In the genomic region with DNA sequence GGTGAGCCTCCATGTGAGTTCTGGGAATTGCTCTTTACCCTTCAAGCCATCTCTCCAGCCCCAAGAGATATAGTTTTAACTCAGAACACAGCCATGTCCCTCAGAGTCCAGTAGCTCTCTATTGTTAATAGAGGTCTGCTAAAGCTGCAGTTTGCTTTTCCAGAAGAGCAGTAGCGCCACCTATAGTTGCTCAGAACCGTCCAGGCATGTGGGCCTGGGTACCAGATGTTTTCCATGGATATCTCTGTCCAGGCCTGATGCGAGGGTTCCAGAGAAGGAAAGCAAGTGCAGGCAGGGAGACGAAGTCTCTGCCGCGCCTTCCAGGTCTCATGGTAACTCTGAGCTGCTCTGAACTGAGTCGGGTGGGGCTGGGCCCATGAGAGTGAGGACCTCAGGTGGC, we compare ENCODE assay signal across 8 mouse cellular contexts. TPM values are rescaled to one million over a fixed set of nuclear protein-coding genes. Genes with fewer than 3 reads are reported as not detected.
DNase-seq lines count a peak whose midpoint lies in the region; ATAC-seq lines count a peak whose summit lies in the region.

No protein-coding gene starts in this region.

- peaks cover 5% of the 10 kb centered on the region; the same call in 1 of the 2 replicates for H3K9me3 ChIP-seq in kidney, embryonic 15.5 days (replicated peaks)
- no peaks in the 10 kb centered on the region for H3K9me3 ChIP-seq in hindbrain, embryonic 16.5 days (ENCODE audit: control insufficient read depth, low read length)
- H3K9me3 ChIP-seq in forebrain, embryonic 10.5 days, result peaks cover 15% of the 10 kb centered on the region; the same call in 1 of the 2 replicates

- H3K36me3 ChIP-seq in kidney, embryonic 15.5 days, result no peaks in the 10 kb centered on the region
- no peaks in the 10 kb centered on the region for H3K36me3 ChIP-seq in hindbrain, embryonic 16.5 days (ENCODE audit: control insufficient read depth, insufficient read depth, low read length)
- no peaks in the 10 kb centered on the region for H3K36me3 ChIP-seq in forebrain, embryonic 10.5 days (replicated peaks)

- H3K4me2 ChIP-seq in kidney, embryonic 15.5 days, result no peak overlapping the region
- no peak overlapping the region for H3K4me2 ChIP-seq in hindbrain, embryonic 16.5 days (ENCODE audit: low read length)

- no peak overlapping the region for H3K27ac ChIP-seq in kidney, embryonic 15.5 days
- H3K27ac ChIP-seq in hindbrain, embryonic 16.5 days (ENCODE audit: low read depth, low read length), result no peak overlapping the region
- H3K27ac ChIP-seq in forebrain, embryonic 10.5 days, result no peak overlapping the region

- no peak overlapping the region for H3K4me3 ChIP-seq in kidney, embryonic 15.5 days (replicated peaks)
- no peak overlapping the region for H3K4me3 ChIP-seq in hindbrain, embryonic 16.5 days (ENCODE audit: low read length)
- H3K4me3 ChIP-seq in forebrain, embryonic 10.5 days, result no peak overlapping the region

- ATAC-seq in CD4-positive, CD25-positive, alpha-beta regulatory T cell, adult 4 months, result no peak
- ATAC-seq in kidney, embryonic 15.5 days (replicated peaks; ENCODE audit: low FRiP score), result no peak
- peak; percentile 63; the same call in 1 of the 2 replicates for ATAC-seq in hindbrain, embryonic 16.5 days
- ATAC-seq in megakaryocyte-erythroid progenitor cell, adult 5-6 weeks (replicated peaks; ENCODE audit: low FRiP score, low TSS enrichment, poor library complexity, severe bottlenecking), result 0 out of 2 replicates have a peak, but pooled peaks have one; percentile 52

- DNase-seq in CD4-positive, CD25-positive, alpha-beta regulatory T cell, adult 2 months (ENCODE audit: low read depth, low spot score), result peak; percentile 36
- DNase-seq in kidney, adult 9 months, result peak; percentile 55
- peak; percentile 66 for DNase-seq in MN1 (ENCODE audit: low spot score)
- no peak for DNase-seq in forebrain, embryonic 10.5 days (ENCODE audit: extremely low spot score, low spot score)

- no peak overlapping the region for H3K9ac ChIP-seq in kidney, embryonic 15.5 days
- no peak overlapping the region for H3K9ac ChIP-seq in hindbrain, embryonic 16.5 days (ENCODE audit: low read depth, low read length)

- no peaks in the 10 kb centered on the region for H3K4me1 ChIP-seq in kidney, embryonic 15.5 days
- no peaks in the 10 kb centered on the region for H3K4me1 ChIP-seq in hindbrain, embryonic 16.5 days (ENCODE audit: control insufficient read depth, insufficient read depth, low read depth, low read length)
- no peaks in the 10 kb centered on the region for H3K4me1 ChIP-seq in forebrain, embryonic 10.5 days

- 34% methylated on average over 7 of the region's 7 CpGs for WGBS in kidney, embryonic 15.5 days
- 34% methylated on average over 7 of the region's 7 CpGs for WGBS in hindbrain, embryonic 16.5 days
- 35% methylated on average over 7 of the region's 7 CpGs for WGBS in forebrain, embryonic 10.5 days

- H3K27me3 ChIP-seq in kidney, embryonic 15.5 days, result no peaks in the 10 kb centered on the region
- no peaks in the 10 kb centered on the region for H3K27me3 ChIP-seq in hindbrain, embryonic 16.5 days (replicated peaks; ENCODE audit: control insufficient read depth, insufficient read depth, low read length)
- H3K27me3 ChIP-seq in forebrain, embryonic 10.5 days (ENCODE audit: poor library complexity, severe bottlenecking), result no peaks in the 10 kb centered on the region

RNA-seq across cellular contexts. Expression of gene Mrps24, which starts 23.7 kb away (rescaled TPM):
- 10 to 100 TPM; 39.0 to 47.3 TPM for polyA plus RNA-seq in CD4-positive, CD25-positive, alpha-beta regulatory T cell, adult 4 months (2017; shearing (Covaris generic))
- polyA plus RNA-seq in kidney, embryonic 15.5 days (2015; fragmentation: Nextera tagmentation; extraction: Ambion mirVana), result 192 and 202 TPM in 2 replicates
- 182 and 207 TPM in 2 replicates for polyA plus RNA-seq in hindbrain, embryonic 16.5 days (2015; fragmentation: Nextera tagmentation; extraction: Ambion mirVana)
- 128 and 195 TPM in 2 replicates for total RNA-seq in megakaryocyte-erythroid progenitor cell, adult 5-6 weeks (2014; fragmentation: Nextera tagmentation)
- 72.1 and 95.9 TPM in 2 replicates for total RNA-seq in megakaryocyte-erythroid progenitor cell, adult 5-6 weeks (2017)
- 160 and 169 TPM in 2 replicates for polyA plus RNA-seq in forebrain, embryonic 10.5 days (2016; fragmentation: Nextera tagmentation; extraction: Ambion mirVana)

Comparison
In these comparisons a context has a peak if more than half of its experiments do, and no peak if none do; other contexts are left out.
1. ATAC-seq: peak in hindbrain, embryonic 16.5 days (single experiment) and megakaryocyte-erythroid progenitor cell, adult 5-6 weeks (single experiment); none in CD4-positive, CD25-positive, alpha-beta regulatory T cell, adult 4 months (single experiment) and kidney, embryonic 15.5 days (single experiment).